Mouse (Mus musculus) lung, postnatal 0 days (tissue): ENCODE measurements around the gene Usp49. TPM values are rescaled to one million over a fixed set of nuclear protein-coding genes. Genes with fewer than 3 reads are reported as not detected.
A peak's percentile ranks its signal among the peaks of the same experiment; 100 is the strongest.

Source experiments
- ATAC-seq: fragments of 200-750 bp; cut with Nextera tagmentation; 2 replicates; pipeline ENCODE4 v1.8.0; 2017; ENCODE audit warnings: moderate library complexity
- DNase-seq: peaks from one replicate; pipeline ENCODE4 v3.0.0-alpha.2; 2016; ENCODE audit warnings: low spot score
- H3K27ac ChIP-seq: fragments of 300-500 bp; sonication (generic); 2 replicates; pipeline ENCODE4 v1.5.1; 2014; ENCODE audit warnings: antibody characterized with exemption, mild to moderate bottlenecking, low read length, mixed read lengths
- H3K27me3 ChIP-seq: fragments of 300-500 bp; sonication (generic); replicated peaks from 2 replicates; pipeline ENCODE4 v1.6.1; 2014; ENCODE audit warnings: low read length, mixed read lengths; ENCODE audit not compliant: insufficient read depth
- H3K36me3 ChIP-seq: fragments of 300-500 bp; sonication (generic); 2 replicates; pipeline ENCODE4 v1.6.1; 2014; ENCODE audit warnings: low read length, mixed read lengths; ENCODE audit not compliant: insufficient read depth
- H3K4me1 ChIP-seq: fragments of 300-500 bp; sonication (generic); 2 replicates; pipeline ENCODE4 v1.6.1; 2014; ENCODE audit warnings: antibody characterized with exemption, low read depth, low read length, mixed read lengths; ENCODE audit not compliant: insufficient read depth
- H3K4me2 ChIP-seq: fragments of 300-500 bp; sonication (generic); replicated peaks from 2 replicates; pipeline ENCODE4 v1.6.1; 2014; ENCODE audit warnings: low read depth, mild to moderate bottlenecking, low read length, moderate library complexity, mixed read lengths
- H3K4me3 ChIP-seq: fragments of 300-500 bp; sonication (generic); 2 replicates; pipeline ENCODE4 v1.5.1; 2014; ENCODE audit warnings: low read depth, low read length
- H3K9ac ChIP-seq: fragments of 300-500 bp; sonication (generic); replicated peaks from 2 replicates; pipeline ENCODE4 v1.6.1; 2014; ENCODE audit warnings: low read depth, mild to moderate bottlenecking
- H3K9me3 ChIP-seq: fragments of 300-500 bp; sonication (generic); 2 replicates; pipeline ENCODE4 v1.6.1; 2016; ENCODE audit warnings: low read length, mixed read lengths
- CTCF ChIP-seq: IDR thresholded peaks from 2 replicates; pipeline ENCODE4 v1.5.1; 2016; ENCODE audit warnings: antibody characterized with exemption, mild to moderate bottlenecking
- EP300 ChIP-seq: IDR thresholded peaks from 2 replicates; pipeline ENCODE4 v1.6.1; 2016; ENCODE audit warnings: antibody characterized with exemption, mild to moderate bottlenecking, control low read depth
- WGBS: fragments of 180-500 bp; shearing (Covaris S2); extraction: QIAGEN DNeasy Blood & Tissue Kit; methylation state at CpG from one replicate; pipeline ENCODE4 v1.1.7; 2014; 5-methylcytosine and 5-hydroxymethylcytosine counted together
- polyA plus RNA-seq: library from polyadenylated mRNA; unstranded; fragments of >200 nt; fragmentation: Nextera tagmentation; extraction: Ambion mirVana; gene quantifications from 2 replicates; pipeline ENCODE4 v1.2.1, GENCODE M21; 2015

The Usp49 gene
- polyA plus RNA-seq, 1 experiment from 2014 or later: 3.3 TPM

DNA sequence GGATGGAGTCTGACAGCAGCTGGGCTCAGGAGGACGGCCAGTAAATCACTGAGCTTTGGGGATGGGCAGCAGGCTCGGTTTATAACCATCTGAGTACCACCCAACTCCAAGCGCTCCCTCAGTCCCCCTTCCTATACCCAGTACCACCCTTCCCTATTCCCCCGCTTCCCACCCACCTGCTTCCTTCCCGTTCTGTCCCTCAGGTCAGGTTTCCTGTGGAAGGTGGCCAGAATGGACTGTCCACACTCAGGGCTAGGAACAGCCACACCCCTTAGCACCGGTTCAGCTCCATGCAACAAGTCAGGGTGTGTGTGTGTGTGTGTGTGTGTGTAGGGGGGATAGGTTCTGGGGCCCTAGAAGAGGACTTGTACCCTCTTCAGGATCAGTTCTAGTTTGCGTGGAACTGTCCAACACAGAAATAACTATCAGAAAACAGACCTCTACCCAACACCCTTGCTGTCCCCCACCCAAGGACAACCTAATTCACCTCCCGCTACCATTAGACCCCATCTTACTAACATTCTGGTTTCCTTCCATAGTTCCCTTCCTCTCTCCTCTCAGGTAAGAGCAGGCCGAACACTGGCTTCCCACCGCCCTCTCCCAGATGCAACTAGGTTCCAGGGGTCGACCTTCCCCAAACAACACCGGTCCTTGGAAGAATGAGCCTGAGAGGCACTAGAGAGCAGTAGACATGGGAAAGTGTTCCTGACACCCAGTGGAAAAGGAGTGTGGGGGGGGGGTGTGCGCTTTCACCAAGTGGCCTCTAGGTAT lies 63.4 kb downstream of the Usp49 start:
- H3K4me2 ChIP-seq: peak overlapping the region; percentile 93
- no peak for ATAC-seq
- 35% methylated on average over 13 of the region's 13 CpGs for WGBS
- DNase-seq: no peak
- no peaks in the 10 kb centered on the region for H3K27me3 ChIP-seq
- no peak overlapping the region; the same call in 1 of the 2 replicates for H3K27ac ChIP-seq
- peak overlapping the region; percentile 81 for H3K4me3 ChIP-seq
- TF ChIP-seq CTCF (no peak), EP300 (no peak)
- peak overlapping the region; percentile 46; the same call in 1 of the 2 replicates for H3K9ac ChIP-seq
- H3K9me3 ChIP-seq: no peaks in the 10 kb centered on the region
- 0 out of 2 replicates have a peak, but pooled peaks cover 3% of the 10 kb centered on the region for H3K4me1 ChIP-seq
- H3K36me3 ChIP-seq: no peaks in the 10 kb centered on the region

DNA sequence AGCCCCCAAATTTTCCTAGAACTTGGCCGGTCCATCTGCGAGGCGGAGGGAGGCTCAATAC lies 63.8 kb downstream of the Usp49 start, which contains the start of gene Gm21981:
TSS of gene Gm21981 (minus strand) at position 14 of the 61 bp plus-strand sequence.
- Histone ChIP-seq H3K4me2 (peak within 1 kb of the TSS; percentile 93), H3K4me1 (0 out of 2 replicates have a peak, but pooled peaks cover under 1% of the 10 kb centered on the region), H3K4me3 (peak within 1 kb of the TSS; percentile 81), H3K27ac (peak within 1 kb of the TSS; percentile 62; the same call in 1 of the 2 replicates), H3K9ac (peak within 1 kb of the TSS; percentile 62), H3K9me3 (no peaks in the 10 kb centered on the region), H3K27me3 (no peaks in the 10 kb centered on the region), H3K36me3 (no peaks in the 10 kb centered on the region)
- DNase-seq (no peak), ATAC-seq (no peak)
- no peak for TF ChIP-seq EP300
- no peak; the same call in 1 of the 2 replicates for TF ChIP-seq CTCF
- 0% methylated on average over 3 of the region's 3 CpGs for WGBS

DNA sequence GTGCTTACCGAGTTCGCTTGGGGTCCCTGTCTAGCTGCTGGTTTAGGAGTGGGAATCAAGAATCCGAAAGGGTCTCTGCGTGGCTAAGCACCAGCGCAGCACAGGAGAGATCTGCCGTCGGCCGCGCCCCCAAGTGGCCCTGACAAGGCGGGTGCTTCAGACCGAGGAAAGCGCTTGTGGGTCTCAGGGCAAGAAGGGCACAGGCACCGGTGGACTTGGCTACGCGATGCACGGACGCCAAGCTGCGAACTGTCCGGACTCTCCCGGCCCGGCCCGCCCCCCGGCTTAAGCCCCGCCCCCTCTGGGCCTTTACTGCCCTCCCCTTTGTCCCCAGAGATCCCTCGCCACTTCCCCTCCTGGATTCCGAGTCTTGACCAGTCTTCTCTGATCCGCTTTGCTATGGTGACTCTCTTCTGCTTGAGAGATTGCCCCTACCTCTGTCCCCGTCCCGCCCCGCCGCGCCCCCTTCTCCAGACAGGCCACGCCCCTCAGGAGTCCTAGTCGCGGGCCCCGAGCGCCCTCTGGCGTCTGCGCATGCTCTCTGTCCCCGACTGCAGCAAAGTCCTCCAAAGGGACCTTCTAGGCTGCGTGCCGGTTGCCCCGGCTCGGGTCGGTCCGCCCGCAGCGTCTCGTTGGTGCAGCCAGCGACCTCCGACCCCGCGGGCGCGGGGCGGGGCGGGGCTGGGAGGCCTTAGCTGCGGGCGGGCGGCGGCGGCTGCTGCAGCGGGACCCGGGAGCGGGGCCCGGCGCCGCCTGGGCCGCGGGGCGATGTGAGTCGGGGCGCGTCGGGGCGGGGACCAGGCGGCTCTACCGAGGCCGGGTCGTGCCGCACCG lies 64.2 kb downstream of the Usp49 start, which contains the start of gene Prickle4:
TSS of gene Prickle4 (minus strand) at position 234 of the 834 bp plus-strand sequence.
- peak within 1 kb of the TSS; percentile 62; the same call in 1 of the 2 replicates for H3K27ac ChIP-seq
- peak within 1 kb of the TSS; percentile 93 for H3K4me2 ChIP-seq
- TF ChIP-seq CTCF: peak; percentile 87
- TF ChIP-seq EP300: no peak
- no peaks in the 10 kb centered on the region for H3K4me1 ChIP-seq
- 1% methylated on average over 43 of the region's 82 CpGs for WGBS
- peak; percentile 95 for ATAC-seq
- peak within 1 kb of the TSS; percentile 62 for H3K9ac ChIP-seq
- DNase-seq: peak; percentile 98
- H3K4me3 ChIP-seq: peak within 1 kb of the TSS; percentile 81
- no peaks in the 10 kb centered on the region for H3K36me3 ChIP-seq
- H3K9me3 ChIP-seq: no peaks in the 10 kb centered on the region
- H3K27me3 ChIP-seq: no peaks in the 10 kb centered on the region

DNA sequence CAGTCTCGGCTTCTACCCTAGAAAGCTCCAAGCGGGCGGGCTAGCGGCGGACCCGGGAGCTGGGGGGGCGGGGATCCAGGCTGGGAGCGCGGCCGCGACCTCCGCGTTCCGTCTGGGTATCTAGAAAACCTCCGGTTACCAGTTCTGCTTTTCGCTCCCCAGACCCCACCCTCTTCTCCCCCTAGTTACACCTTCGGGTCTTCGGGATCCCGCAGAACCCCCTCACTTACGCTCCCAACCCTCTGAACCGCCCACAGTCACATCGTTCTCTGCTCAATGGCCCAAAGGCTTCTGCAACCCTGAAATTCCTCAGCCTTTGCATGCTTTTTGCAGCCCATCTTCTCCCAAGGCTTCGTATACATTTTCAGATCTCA lies 64.8 kb downstream of the Usp49 start:
- H3K4me1 ChIP-seq: no peaks in the 10 kb centered on the region
- H3K4me2 ChIP-seq: peak overlapping the region; percentile 93
- H3K36me3 ChIP-seq: no peaks in the 10 kb centered on the region
- ATAC-seq (no peak), DNase-seq (no peak)
- no peaks in the 10 kb centered on the region for H3K27me3 ChIP-seq
- H3K27ac ChIP-seq: 0 out of 2 replicates have a peak overlapping the region, but pooled peaks have one; percentile 20
- TF ChIP-seq EP300 (no peak), CTCF (no peak)
- H3K9ac ChIP-seq: peak overlapping the region; percentile 62
- 0% methylated on average over 15 of the region's 23 CpGs for WGBS
- H3K9me3 ChIP-seq: no peaks in the 10 kb centered on the region
- H3K4me3 ChIP-seq: peak overlapping the region; percentile 81

DNA sequence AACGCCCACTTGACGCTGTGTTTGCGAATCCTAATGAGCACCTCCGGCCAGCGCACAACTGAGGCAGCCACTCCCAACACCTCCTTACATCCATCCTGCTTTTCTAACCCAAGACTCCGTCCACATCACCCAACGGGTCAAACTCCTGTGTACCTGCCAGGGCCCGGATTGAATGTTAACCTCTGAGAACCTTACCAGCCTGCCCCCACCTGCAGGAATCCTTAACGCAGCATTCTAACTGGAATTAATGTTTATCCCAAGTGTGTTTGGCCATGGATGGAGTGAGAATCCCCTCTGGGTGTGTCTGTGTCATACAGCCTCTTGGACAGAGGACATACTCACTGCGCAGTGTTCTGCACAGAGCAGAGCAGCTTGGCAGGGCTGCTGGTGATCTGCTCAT lies 67.7 kb downstream of the Usp49 start:
- DNase-seq (no peak), ATAC-seq (no peak)
- H3K4me3 ChIP-seq: no peak overlapping the region
- no peaks in the 10 kb centered on the region for H3K9me3 ChIP-seq
- no peaks in the 10 kb centered on the region for H3K27me3 ChIP-seq
- no peaks in the 10 kb centered on the region; the same call in 1 of the 2 replicates for H3K36me3 ChIP-seq
- H3K4me1 ChIP-seq: no peaks in the 10 kb centered on the region
- H3K4me2 ChIP-seq: no peak overlapping the region
- no peak overlapping the region for H3K27ac ChIP-seq
- 91% methylated on average over 10 of the region's 10 CpGs for WGBS
- TF ChIP-seq CTCF (no peak), EP300 (no peak)
- no peak overlapping the region for H3K9ac ChIP-seq

DNA sequence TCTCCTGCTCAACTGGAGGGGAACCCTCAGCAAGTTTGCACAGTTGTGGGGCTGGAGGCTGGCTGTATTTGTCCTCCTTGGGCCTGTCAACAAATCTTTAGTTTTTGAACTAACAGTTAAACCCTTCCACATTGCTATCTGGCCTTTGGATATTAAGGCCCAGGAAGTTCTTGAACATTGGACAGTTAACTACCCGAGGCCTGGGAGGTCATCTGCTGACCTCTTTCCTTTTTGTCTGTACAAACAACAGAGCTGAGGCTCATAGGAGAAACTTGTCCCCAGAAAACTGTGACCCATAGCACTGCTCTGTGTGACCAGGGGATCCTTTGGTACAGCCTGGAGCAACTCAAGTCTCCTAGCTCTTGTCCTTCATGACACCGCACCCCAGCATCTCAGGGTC lies 68.6 kb downstream of the Usp49 start:
- Histone ChIP-seq H3K9me3 (no peaks in the 10 kb centered on the region), H3K9ac (no peak overlapping the region), H3K4me1 (no peaks in the 10 kb centered on the region), H3K36me3 (no peaks in the 10 kb centered on the region; the same call in 1 of the 2 replicates), H3K4me2 (no peak overlapping the region), H3K4me3 (no peak overlapping the region), H3K27me3 (no peaks in the 10 kb centered on the region), H3K27ac (no peak overlapping the region)
- TF ChIP-seq CTCF: no peak
- no peak for TF ChIP-seq EP300
- ATAC-seq (no peak), DNase-seq (no peak)
- 69% methylated on average over 2 of the region's 2 CpGs for WGBS
